Mouse (Mus musculus) embryonic facial prominence, embryonic 10.5 days (tissue): ENCODE results near the gene Acer3. TPM values are rescaled to one million over a fixed set of nuclear protein-coding genes. Genes with fewer than 3 reads are reported as not detected.
"Not testable (repeated sequence)": the region's sequence is repeated elsewhere in the genome, so short reads cannot be mapped to it uniquely, and the experiment has no call there.

Experiments used
- DNase-seq: peaks from one replicate; pipeline ENCODE4 v3.0.0-alpha.2; 2017; ENCODE audit warnings: low spot score
- H3K27ac ChIP-seq: fragments of 300-500 bp; sonication (generic); replicated peaks from 2 replicates; pipeline ENCODE4 v1.5.1; 2016; ENCODE audit warnings: mild to moderate bottlenecking
- H3K27me3 ChIP-seq: fragments of 300-500 bp; sonication (generic); replicated peaks from 2 replicates; pipeline ENCODE4 v1.6.1; 2016; ENCODE audit warnings: low read depth, mild to moderate bottlenecking; ENCODE audit not compliant: poor library complexity, severe bottlenecking
- H3K36me3 ChIP-seq: fragments of 300-500 bp; sonication (generic); replicated peaks from 2 replicates; pipeline ENCODE4 v1.6.1; 2016; ENCODE audit warnings: mild to moderate bottlenecking, moderate library complexity
- H3K4me1 ChIP-seq: fragments of 300-500 bp; sonication (generic); 2 replicates; pipeline ENCODE4 v1.6.1; 2016
- H3K4me3 ChIP-seq: fragments of 300-500 bp; sonication (generic); 2 replicates; pipeline ENCODE4 v1.5.1; 2016; ENCODE audit warnings: mild to moderate bottlenecking, moderate library complexity
- H3K9me3 ChIP-seq: fragments of 300-500 bp; sonication (generic); 2 replicates; pipeline ENCODE4 v1.6.1; 2016; ENCODE audit warnings: mild to moderate bottlenecking
- WGBS: fragments of 180-500 bp; shearing (Covaris S2); methylation state at CpG from one replicate; pipeline ENCODE4 v1.1.7; 2016; 5-methylcytosine and 5-hydroxymethylcytosine counted together
- polyA plus RNA-seq: library from polyadenylated mRNA; unstranded; fragments of >200 nt; fragmentation: Nextera tagmentation; extraction: Ambion mirVana; gene quantifications from 2 replicates; pipeline ENCODE4 v1.2.1, GENCODE M21; 2016

The Acer3 gene
- polyA plus RNA-seq, 1 experiment from 2014 or later: 21.3 TPM

DNA sequence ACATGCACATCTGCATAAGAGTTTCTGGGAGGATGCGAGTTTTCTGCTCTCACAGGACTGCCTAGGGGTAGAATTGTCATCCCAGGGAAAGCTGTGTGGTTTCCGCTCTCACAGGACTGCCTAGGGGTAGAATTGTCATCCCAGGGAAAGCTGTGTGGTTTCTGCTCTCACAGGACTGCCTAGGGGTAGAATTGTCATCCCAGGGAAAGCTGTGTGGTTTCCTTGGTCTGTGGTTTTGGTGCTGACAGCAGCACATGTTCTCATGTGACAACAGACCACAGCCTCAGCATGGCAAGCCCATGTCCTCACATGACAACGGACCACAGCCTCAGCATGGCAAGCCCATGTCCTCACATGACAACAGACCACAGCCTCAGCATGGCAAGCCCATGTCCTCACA, 133.7 kb downstream of the Acer3 start:
- not testable (repeated sequence) for H3K9me3 ChIP-seq, H3K4me3 ChIP-seq, H3K27ac ChIP-seq, H3K36me3 ChIP-seq, DNase-seq
- Histone ChIP-seq H3K27me3 (peaks cover 16% of the 10 kb centered on the region), H3K4me1 (peaks cover 20% of the 10 kb centered on the region)
- WGBS: 67% methylated on average over 3 of the region's 3 CpGs

DNA sequence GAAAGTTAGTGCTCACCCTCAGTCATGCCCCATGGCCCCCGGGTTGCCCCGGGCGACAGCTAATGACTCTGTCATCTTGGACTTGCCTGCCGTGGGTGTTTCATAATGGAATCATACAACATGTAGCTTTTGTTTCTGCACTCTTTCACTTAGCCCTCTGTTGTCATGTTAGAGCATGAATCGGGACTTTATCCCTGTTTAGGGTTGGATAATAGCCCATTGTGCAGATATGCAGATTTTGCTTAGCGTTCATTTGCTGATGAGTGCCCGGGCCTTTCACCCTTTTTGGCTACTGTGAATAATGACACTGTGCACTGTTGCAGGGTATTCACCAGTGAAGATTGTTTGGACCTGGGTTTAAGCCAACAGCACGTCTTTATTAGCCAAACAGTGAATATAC, 134.4 kb downstream of the Acer3 start:
- Histone ChIP-seq H3K9me3 (no peaks in the 10 kb centered on the region), H3K27me3 (peaks cover 9% of the 10 kb centered on the region), H3K36me3 (no peaks in the 10 kb centered on the region), H3K4me3 (no peak overlapping the region), H3K27ac (no peak overlapping the region), H3K4me1 (peaks cover 20% of the 10 kb centered on the region)
- WGBS: 69% methylated on average over 8 of the region's 8 CpGs
- DNase-seq: no peak

DNA sequence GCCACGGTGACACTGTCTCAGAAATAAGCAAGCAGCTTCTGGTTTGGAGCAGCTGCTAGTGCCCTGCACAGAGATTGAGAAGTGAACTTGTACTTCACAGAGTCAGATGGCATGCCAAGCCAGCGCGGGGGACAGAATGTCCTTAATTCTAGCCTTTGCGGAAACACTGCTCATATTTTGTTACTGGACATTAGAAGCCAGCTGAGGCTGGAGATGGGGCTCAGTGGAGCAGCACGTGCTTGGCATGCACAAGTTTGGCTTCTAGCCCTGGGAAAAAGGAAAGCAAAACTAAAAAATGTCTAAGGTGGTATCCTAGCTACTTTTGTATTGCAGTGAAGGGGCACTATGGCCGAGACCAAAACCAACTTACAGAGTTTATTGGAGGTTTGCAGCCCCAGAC, 135.7 kb downstream of the Acer3 start:
- H3K9me3 ChIP-seq: no peaks in the 10 kb centered on the region
- WGBS: 90% methylated on average over 6 of the region's 6 CpGs
- no peaks in the 10 kb centered on the region for H3K36me3 ChIP-seq
- H3K4me1 ChIP-seq: peaks cover 20% of the 10 kb centered on the region
- H3K27me3 ChIP-seq: no peaks in the 10 kb centered on the region
- DNase-seq: no peak
- no peak overlapping the region for H3K4me3 ChIP-seq
- H3K27ac ChIP-seq: no peak overlapping the region; the same call in 1 of the 2 replicates

DNA sequence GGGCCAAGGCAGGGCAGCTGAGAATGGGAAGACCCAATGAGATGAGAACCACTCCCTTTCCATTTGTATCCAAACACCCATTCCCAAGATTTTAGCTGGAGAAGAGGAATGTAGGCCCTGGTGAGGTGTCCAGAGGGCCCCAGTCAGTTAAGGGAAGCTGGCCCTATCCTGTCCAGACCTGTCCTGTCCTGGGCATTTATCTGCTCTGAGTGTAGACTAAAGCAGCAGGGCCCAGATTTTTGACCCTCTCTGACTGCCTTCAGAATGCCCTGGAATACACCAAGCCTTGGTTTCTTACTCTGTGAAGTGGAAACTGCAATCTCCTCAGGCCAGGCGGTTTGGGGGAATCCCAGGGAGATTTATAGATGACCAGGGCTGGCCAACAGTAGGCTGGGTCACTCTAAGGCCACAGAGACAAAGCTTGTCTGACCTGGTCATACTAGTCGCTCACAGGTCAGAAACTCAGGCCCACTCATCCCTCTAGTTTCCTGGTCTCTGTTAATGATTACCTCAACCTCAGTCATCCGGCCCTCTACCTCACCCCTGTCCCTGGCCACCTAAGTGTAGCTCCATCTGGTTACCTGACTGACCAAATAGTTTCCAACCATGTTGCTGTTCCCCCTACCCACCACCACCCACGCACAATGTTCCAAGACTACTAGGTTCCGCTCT, 142.3 kb downstream of the Acer3 start:
- no peaks in the 10 kb centered on the region for H3K36me3 ChIP-seq
- H3K4me3 ChIP-seq: peak overlapping the region; percentile 81
- no peaks in the 10 kb centered on the region for H3K9me3 ChIP-seq
- H3K27me3 ChIP-seq: peaks cover 32% of the 10 kb centered on the region
- H3K4me1 ChIP-seq: peaks cover 22% of the 10 kb centered on the region
- H3K27ac ChIP-seq: peak overlapping the region; percentile 79
- 87% methylated on average over 5 of the region's 5 CpGs for WGBS
- no peak for DNase-seq

DNA sequence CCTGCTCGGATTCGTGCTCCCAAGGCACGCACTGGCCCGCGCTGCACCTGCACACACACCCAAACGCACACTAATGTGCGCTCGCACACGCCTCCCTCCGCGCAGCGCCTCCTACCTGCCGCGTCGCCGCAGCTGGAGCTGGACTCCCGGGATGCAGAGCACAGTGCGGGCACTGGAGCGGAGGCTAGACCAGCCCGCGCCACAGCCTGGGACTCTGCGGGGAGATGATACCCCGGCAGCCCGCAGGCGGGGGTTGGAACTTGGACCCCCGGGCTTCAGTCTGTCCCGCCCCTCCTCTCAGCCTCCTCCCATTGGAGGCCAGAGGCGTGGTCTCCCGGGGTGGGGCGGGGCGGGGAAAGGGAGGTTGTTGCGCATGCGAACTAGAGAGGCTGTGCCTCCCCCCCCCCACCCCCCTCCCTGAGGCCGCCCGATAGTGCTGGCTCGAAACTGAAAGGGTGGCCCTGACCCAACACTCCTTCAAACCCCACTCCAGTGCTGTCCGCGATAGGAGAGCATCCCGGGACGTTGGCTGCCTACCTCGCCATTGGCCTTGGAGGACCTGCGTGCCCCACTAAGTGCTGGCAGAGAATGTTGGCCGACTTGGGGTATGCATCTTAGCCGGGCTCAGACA, 143.0 kb downstream of the Acer3 start, which contains the start of gene Capn5:
Gene Capn5 (minus strand): TSS at position 346 of the 631 bp plus-strand sequence.
- H3K27ac ChIP-seq: peak within 1 kb of the TSS; percentile 79

DNA sequence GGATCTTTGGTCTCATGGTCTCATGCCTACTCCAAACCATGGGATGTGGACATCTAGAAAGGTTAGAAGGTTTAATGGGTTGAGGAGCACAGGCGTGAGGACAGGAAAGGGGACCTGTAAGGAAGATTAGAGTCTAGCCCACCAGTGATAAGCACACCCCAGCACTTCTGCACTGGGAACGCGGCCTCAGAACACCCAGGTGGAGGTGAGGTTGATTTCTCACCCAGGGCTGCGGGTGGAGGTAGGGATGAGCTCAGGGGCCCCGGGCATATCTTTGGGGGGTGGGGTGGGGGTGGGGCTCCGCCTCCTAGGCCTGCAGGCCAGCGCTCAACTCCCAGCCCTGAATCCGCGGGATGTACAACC, 143.5 kb downstream of the Acer3 start:
- no peaks in the 10 kb centered on the region for H3K9me3 ChIP-seq
- H3K27me3 ChIP-seq: peaks cover 32% of the 10 kb centered on the region
- peak overlapping the region; percentile 81 for H3K4me3 ChIP-seq
- no peaks in the 10 kb centered on the region for H3K36me3 ChIP-seq
- DNase-seq: no peak
- peaks cover 33% of the 10 kb centered on the region for H3K4me1 ChIP-seq
- H3K27ac ChIP-seq: peak overlapping the region; percentile 79
- WGBS: 3% methylated on average over 9 of the region's 9 CpGs

More for the DNA sequence above, 143.0 kb downstream of the Acer3 start, which contains the start of gene Capn5:
- peak; percentile 89 for DNase-seq
- no peaks in the 10 kb centered on the region for H3K36me3 ChIP-seq
- H3K4me3 ChIP-seq: peak within 1 kb of the TSS; percentile 81
- no peaks in the 10 kb centered on the region for H3K9me3 ChIP-seq
- 3% methylated on average over 44 of the region's 44 CpGs for WGBS
- H3K4me1 ChIP-seq: peaks cover 28% of the 10 kb centered on the region
- H3K27me3 ChIP-seq: peaks cover 32% of the 10 kb centered on the region

DNA sequence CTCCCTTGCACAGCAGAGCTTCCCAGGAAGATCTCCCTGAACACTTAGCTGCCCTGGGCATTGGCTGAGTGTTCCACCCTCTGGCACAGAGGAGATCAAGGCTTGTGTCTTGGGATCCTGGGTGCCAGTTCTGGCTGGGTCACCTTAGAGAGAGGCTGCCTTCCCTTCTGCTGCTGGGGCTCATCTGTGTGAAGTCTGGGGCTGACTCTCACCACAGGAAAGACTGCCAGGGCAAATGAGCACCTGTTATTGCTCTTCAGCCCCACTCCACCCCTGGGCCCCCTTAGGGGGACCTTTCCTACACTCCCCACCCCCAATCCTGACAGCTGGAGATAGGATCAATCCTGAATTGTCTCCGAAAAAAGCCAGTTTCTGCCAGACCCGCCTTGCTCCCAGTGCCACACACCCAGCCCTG, 143.9 kb downstream of the Acer3 start:
- Histone ChIP-seq H3K36me3 (no peaks in the 10 kb centered on the region), H3K27me3 (peaks cover 32% of the 10 kb centered on the region), H3K4me3 (peak overlapping the region; percentile 81), H3K4me1 (peaks cover 38% of the 10 kb centered on the region), H3K27ac (peak overlapping the region; percentile 44; the same call in 1 of the 2 replicates), H3K9me3 (no peaks in the 10 kb centered on the region)
- no peak for DNase-seq
- 46% methylated on average over 2 of the region's 2 CpGs for WGBS

DNA sequence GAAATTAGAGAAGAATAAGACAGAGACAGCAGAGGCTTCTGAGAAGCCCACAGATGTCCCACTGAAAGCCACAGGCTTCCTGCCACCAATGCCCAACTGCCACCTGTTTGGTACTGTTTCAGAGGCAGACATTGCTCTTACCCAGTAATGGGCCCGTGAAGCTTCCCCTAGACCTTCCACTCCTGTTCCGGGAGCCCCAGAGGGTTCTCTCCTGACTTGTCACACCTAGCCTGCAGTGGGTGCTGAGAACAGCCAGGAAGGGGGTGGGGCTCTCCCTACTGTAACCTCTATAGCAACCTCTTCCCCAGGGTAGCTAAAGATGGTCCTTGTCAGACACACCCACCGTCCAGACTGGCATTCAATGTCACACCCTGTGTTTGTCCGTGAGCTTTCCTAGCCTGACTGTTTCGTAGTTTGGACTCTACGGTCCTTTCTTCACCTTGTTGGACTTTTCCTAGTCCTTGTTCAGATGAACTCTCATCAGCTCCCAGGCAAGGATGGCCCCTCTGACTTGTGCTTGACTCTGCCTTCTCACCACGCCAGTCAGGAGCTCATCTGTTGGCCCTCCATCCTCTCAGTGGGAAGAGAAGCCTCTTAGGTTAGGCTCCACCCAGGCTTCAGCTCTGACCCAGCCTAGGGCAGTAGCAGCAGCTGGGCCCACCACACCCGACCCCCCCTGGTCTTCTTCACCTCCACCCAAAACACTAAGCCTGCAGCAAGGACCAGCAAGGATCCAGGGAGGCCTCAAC, 144.5 kb downstream of the Acer3 start:
- DNase-seq: no peak
- peak overlapping the region; percentile 44; the same call in 1 of the 2 replicates for H3K27ac ChIP-seq
- H3K27me3 ChIP-seq: peaks cover 32% of the 10 kb centered on the region
- no peaks in the 10 kb centered on the region for H3K9me3 ChIP-seq
- H3K4me1 ChIP-seq: peaks cover 42% of the 10 kb centered on the region
- H3K4me3 ChIP-seq: peak overlapping the region; percentile 81; the same call in 1 of the 2 replicates
- 77% methylated on average over 8 of the region's 8 CpGs for WGBS
- H3K36me3 ChIP-seq: no peaks in the 10 kb centered on the region

DNA sequence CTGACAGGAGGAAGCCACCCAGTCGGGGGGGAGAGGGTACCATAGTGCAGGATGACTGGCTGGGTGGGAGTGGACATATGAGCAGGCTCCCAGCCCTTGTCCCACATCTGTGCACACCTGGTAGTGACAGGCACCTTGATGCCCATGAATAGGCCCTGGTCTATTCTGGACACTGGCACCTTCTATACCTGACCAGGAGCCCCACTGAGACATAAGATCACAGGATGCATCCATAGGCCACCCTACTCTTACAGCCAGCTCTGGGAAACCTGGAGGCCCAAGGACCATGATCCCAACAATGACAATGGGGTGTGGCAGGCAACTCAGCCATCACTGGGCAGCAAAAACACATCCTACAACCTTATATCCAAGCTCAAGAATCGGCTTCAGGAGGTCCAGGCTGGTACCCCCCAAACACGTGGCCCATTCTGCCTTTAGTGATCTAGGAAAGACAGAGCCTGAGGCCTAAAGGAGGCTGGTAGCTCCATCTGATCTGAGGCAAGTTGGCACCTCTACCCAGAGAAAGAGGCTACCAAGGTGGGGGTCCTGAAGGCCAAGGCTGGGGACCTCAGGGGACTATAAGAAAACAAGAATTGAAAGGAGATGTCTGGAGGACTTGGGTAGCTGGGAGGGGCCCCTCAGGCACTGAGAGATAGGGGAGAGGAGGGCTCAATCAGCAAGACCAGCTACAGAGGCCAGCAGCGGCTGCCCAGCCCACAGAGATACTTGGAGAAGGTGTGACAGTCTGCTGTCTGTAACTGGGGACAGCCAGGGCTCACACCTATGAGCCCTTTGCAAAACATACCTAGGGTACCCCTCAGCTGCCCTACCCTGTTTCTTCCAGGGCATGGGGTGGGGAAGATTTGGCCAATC, 145.9 kb downstream of the Acer3 start:
- 80% methylated on average over 4 of the region's 4 CpGs for WGBS
- H3K4me1 ChIP-seq: peaks cover 55% of the 10 kb centered on the region
- peak overlapping the region; percentile 30 for H3K27ac ChIP-seq
- DNase-seq: no peak
- H3K4me3 ChIP-seq: no peak overlapping the region
- peaks cover 32% of the 10 kb centered on the region for H3K27me3 ChIP-seq
- H3K36me3 ChIP-seq: no peaks in the 10 kb centered on the region
- H3K9me3 ChIP-seq: no peaks in the 10 kb centered on the region

DNA sequence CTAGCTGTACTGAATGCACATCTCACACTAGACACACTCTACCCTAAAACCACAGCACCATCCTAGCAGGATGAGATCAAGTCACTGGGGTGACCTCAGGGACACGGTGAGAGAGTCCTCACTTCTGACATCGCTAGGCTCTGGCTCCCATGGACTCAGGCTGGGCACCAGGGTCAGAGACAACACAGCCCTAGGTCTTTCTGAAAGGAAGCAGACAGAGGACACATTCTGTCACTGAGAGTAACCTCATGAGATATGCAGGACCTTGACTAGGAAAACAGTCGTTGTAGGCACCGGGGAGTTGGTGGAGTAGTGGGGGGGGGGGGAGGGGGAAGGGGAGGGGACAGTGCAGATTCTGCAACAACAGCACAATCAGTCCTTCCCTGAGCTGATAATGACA, 147.6 kb downstream of the Acer3 start:
- H3K4me3 ChIP-seq: no peak overlapping the region
- H3K27me3 ChIP-seq: peaks cover 17% of the 10 kb centered on the region
- no peaks in the 10 kb centered on the region for H3K36me3 ChIP-seq
- 48% methylated on average over 4 of the region's 4 CpGs for WGBS
- peaks cover 52% of the 10 kb centered on the region for H3K4me1 ChIP-seq
- H3K9me3 ChIP-seq: no peaks in the 10 kb centered on the region
- DNase-seq: no peak
- H3K27ac ChIP-seq: peak overlapping the region; percentile 40; the same call in 1 of the 2 replicates

DNA sequence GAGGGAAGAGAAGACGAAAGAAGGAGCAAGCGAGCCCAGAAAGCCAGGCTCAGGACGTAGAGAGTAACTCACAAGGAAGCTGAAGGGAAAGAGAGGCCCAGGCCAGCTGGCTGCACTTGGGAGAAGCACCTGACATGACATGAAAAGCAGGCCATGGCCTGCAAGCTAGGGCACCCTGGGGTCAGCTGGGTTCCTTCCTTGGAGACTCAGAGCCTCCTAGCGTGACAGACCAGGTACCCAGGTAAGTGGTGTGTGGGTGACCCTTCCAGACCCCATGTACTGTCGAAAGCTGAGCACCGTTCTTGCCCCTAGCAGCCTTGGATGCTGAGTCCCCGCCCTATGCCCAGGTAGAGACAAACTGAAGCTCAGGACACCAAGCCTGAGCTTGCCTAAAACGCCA, 148.3 kb downstream of the Acer3 start:
- no peaks in the 10 kb centered on the region for H3K36me3 ChIP-seq
- DNase-seq: no peak
- no peaks in the 10 kb centered on the region for H3K9me3 ChIP-seq
- H3K27ac ChIP-seq: peak overlapping the region; percentile 10; the same call in 1 of the 2 replicates
- 80% methylated on average over 8 of the region's 8 CpGs for WGBS
- H3K27me3 ChIP-seq: peaks cover 17% of the 10 kb centered on the region
- H3K4me1 ChIP-seq: peaks cover 44% of the 10 kb centered on the region
- H3K4me3 ChIP-seq: no peak overlapping the region
